Mouse (Mus musculus) embryonic fibroblast, embryonic 13.5 days (primary cell): ENCODE results near the gene Pcbp4. TPM values are rescaled to one million over a fixed set of nuclear protein-coding genes. Genes with fewer than 3 reads are reported as not detected.

Experiments
- H3K27ac ChIP-seq: 2 replicates; pipeline ENCODE4 v1.5.1; 2012; ENCODE audit warnings: low read length, control low read depth, inconsistent platforms; ENCODE audit not compliant: insufficient read depth
- H3K4me1 ChIP-seq: 2 replicates; pipeline ENCODE4 v1.6.1; 2011; ENCODE audit warnings: low read length; ENCODE audit not compliant: control insufficient read depth, insufficient read depth
- H3K4me3 ChIP-seq: 2 replicates; pipeline ENCODE4 v1.5.1; 2011; ENCODE audit warnings: mild to moderate bottlenecking, control low read depth, low read length; ENCODE audit not compliant: insufficient read depth
- CTCF ChIP-seq: IDR thresholded peaks from 2 replicates; pipeline ENCODE4 v1.5.1; 2011; ENCODE audit warnings: mild to moderate bottlenecking, control low read depth, low read length, moderate library complexity, borderline replicate concordance; ENCODE audit not compliant: insufficient read depth
- POLR2A ChIP-seq: IDR thresholded peaks from 2 replicates; pipeline ENCODE4 v1.6.1; 2011; ENCODE audit warnings: low read depth, mild to moderate bottlenecking, control low read depth, low read length, moderate library complexity
- polyA plus RNA-seq: library from polyadenylated mRNA; stranded (reverse); fragments of >200 nt; gene quantifications from 2 replicates; pipeline ENCODE4 v1.2.4, GENCODE M21; 2011; ENCODE audit warnings: low read depth; ENCODE audit not compliant: missing spikeins, insufficient read length

The Pcbp4 gene
- polyA plus RNA-seq, 1 experiment = 119 TPM

GRCm38 (mm10) chr9:106452821-106453220 lies 270 bp upstream of the Pcbp4 start:
- peak overlapping the region; percentile 45; the same call in 1 of the 2 replicates for H3K4me3 ChIP-seq
- H3K27ac ChIP-seq = no peak overlapping the region
- peaks cover 23% of the 10 kb centered on the region for H3K4me1 ChIP-seq
- TF ChIP-seq CTCF (no peak), POLR2A (no peak)

GRCm38 (mm10) chr9:106454071-106454761 lies 1.1 kb downstream of the Pcbp4 start:
- Histone ChIP-seq H3K27ac (peak overlapping the region; percentile 62), H3K4me3 (peak overlapping the region; percentile 80), H3K4me1 (peaks cover 18% of the 10 kb centered on the region)
- TF ChIP-seq CTCF (no peak), POLR2A (peak; percentile 60)

GRCm38 (mm10) chr9:106454888-106455681 lies 2.0 kb downstream of the Pcbp4 start:
- peak; percentile 53 for TF ChIP-seq POLR2A
- TF ChIP-seq CTCF = no peak
- Histone ChIP-seq H3K4me3 (peak overlapping the region; percentile 80), H3K27ac (peak overlapping the region; percentile 62), H3K4me1 (peaks cover 18% of the 10 kb centered on the region)

GRCm38 (mm10) chr9:106456325-106457162 lies 3.5 kb downstream of the Pcbp4 start:
- H3K27ac ChIP-seq = no peak overlapping the region
- H3K4me1 ChIP-seq = peaks cover 5% of the 10 kb centered on the region; the same call in 1 of the 2 replicates
- peak overlapping the region; percentile 80 for H3K4me3 ChIP-seq
- TF ChIP-seq CTCF = no peak
- no peak for TF ChIP-seq POLR2A

GRCm38 (mm10) chr9:106457163-106457559 lies 4.1 kb downstream of the Pcbp4 start:
- H3K4me1 ChIP-seq = peaks cover 5% of the 10 kb centered on the region; the same call in 1 of the 2 replicates
- TF ChIP-seq CTCF (no peak), POLR2A (no peak)
- H3K4me3 ChIP-seq = no peak overlapping the region
- H3K27ac ChIP-seq = no peak overlapping the region

DNA sequence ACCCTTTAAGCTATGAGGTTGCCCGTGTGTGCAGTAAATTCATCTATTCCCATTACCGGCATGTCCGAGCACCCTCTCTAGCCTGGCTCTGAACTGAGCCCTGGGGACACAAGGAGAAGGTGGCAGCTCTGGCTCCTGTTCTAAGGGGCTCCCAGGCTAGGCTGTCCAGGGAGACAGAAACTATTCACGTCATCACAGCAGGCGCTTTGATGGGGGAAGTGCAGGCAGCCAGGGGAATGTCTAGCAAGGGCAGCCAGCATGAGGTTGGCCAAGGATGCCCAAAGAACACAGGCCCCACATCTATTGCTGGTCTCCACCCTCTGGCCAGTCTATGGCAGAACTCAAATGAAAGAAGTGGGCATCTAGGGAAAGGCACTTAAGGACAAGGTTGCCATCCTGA lies 4.8 kb downstream of the Pcbp4 start:
- Histone ChIP-seq H3K4me1 (peaks cover under 1% of the 10 kb centered on the region; the same call in 1 of the 2 replicates), H3K4me3 (no peak overlapping the region), H3K27ac (no peak overlapping the region)
- TF ChIP-seq POLR2A (no peak), CTCF (no peak)

DNA sequence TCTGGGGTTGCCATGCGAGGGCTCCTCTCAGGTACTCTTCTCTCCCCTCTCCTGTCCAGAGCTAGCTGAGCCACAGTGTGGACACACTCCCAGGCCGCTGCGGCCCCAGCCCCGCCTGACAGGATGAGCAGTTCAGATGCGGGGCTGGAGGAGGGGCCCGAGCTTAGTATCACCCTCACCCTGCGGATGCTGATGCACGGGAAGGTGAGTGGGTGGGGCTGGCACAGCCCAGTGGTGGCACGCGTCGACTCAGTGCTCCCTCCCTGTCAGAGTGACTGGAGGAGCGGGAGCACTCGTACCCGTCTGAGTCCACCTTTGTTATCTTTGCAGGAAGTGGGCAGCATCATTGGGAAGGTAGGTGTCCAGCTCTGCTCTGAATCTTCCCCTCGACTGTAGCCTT lies 6.9 kb downstream of the Pcbp4 start:
- H3K4me3 ChIP-seq = no peak overlapping the region
- H3K27ac ChIP-seq = no peak overlapping the region
- TF ChIP-seq POLR2A (no peak), CTCF (no peak)
- no peaks in the 10 kb centered on the region for H3K4me1 ChIP-seq

GRCm38 (mm10) chr9:106460401-106461025 lies 7.4 kb downstream of the Pcbp4 start:
- H3K4me3 ChIP-seq = no peak overlapping the region
- H3K4me1 ChIP-seq = no peaks in the 10 kb centered on the region
- TF ChIP-seq POLR2A = no peak
- TF ChIP-seq CTCF = no peak
- no peak overlapping the region for H3K27ac ChIP-seq

DNA sequence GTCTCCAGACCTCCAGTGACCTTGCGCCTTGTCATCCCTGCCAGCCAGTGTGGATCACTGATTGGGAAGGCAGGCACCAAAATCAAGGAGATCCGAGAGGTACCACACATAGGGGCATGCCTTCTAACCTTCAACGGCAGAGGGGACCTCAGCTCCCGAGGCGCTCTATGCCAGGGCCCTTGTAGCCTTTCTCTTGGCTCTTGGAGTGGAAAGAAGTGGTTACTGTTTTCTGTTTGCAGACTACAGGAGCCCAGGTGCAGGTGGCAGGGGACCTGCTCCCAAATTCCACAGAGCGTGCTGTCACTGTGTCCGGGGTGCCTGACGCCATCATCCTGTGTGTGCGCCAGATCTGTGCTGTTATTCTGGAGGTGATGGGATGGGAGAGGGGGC lies 7.9 kb downstream of the Pcbp4 start:
- TF ChIP-seq POLR2A (no peak), CTCF (no peak)
- Histone ChIP-seq H3K27ac (no peak overlapping the region), H3K4me3 (no peak overlapping the region), H3K4me1 (no peaks in the 10 kb centered on the region)

- TF ChIP-seq CTCF (no peak), POLR2A (no peak)
- no peaks in the 10 kb centered on the region for H3K4me1 ChIP-seq
- no peak overlapping the region for H3K4me3 ChIP-seq
- H3K27ac ChIP-seq = no peak overlapping the region
Measured at GRCm38 (mm10) chr9:106461641-106462429, 8.7 kb downstream of the Pcbp4 start.
